In genomic region chr8:111574016-111574415, GRCm38 (mm10) we compare ENCODE assay signal across 15 mouse cellular contexts. TPM values are rescaled to one million over a fixed set of nuclear protein-coding genes. Genes with fewer than 3 reads are reported as not detected.
DNase-seq lines count a peak whose midpoint lies in the region; ATAC-seq and TF ChIP-seq lines count a peak whose summit lies in the region.
"Had no signal": no experiment of that assay in that cellular context is flagged by ENCODE, and none has a peak within 500 bp of the region (broad histone marks: within the 10 kb centered on the region; RNA-seq: fewer than 3 reads in every experiment).

No protein-coding gene starts in this region.

- TF ChIP-seq EP300 in liver, embryonic 14.5 days (IDR thresholded peaks at IDR 0.05; ENCODE audit: low read depth) = no peak

- peaks cover 2% of the 10 kb centered on the region; the same call in 1 of the 2 replicates for H3K36me3 ChIP-seq in heart, embryonic 14.5 days (ENCODE audit: control insufficient read depth, insufficient read depth, low read length)
- peaks cover 12% of the 10 kb centered on the region; the same call in 1 of the 2 replicates for H3K36me3 ChIP-seq in thymus, adult 2 months (ENCODE audit: control insufficient read depth, insufficient read depth, low read length)
- H3K36me3 ChIP-seq in liver, embryonic 14.5 days (replicated peaks; ENCODE audit: control insufficient read depth, insufficient read depth, low read depth) = no peaks in the 10 kb centered on the region
- H3K36me3 ChIP-seq: neural tube, embryonic 13.5 days had no signal

- H3K27ac ChIP-seq in heart, embryonic 14.5 days (replicated peaks in 1 of 2; ENCODE audit: control insufficient read depth in 1 of 2, insufficient read depth in 1 of 2, low read depth in 2 of 2, low read length in 2 of 2) = no peak overlapping the region
- H3K27ac ChIP-seq in thymus, adult 2 months (ENCODE audit: control insufficient read depth, insufficient read depth, low read length) = no peak overlapping the region
- peak overlapping the region; percentile 48 for H3K27ac ChIP-seq in liver, embryonic 14.5 days

- no peaks in the 10 kb centered on the region for H3K27me3 ChIP-seq in heart, embryonic 14.5 days (ENCODE audit: control insufficient read depth, insufficient read depth, low read length)
- H3K27me3 ChIP-seq in thymus, adult 2 months (ENCODE audit: control insufficient read depth, insufficient read depth, low read length) = no peaks in the 10 kb centered on the region
- H3K27me3 ChIP-seq in liver, embryonic 14.5 days (ENCODE audit: control insufficient read depth, insufficient read depth, low read length) = no peaks in the 10 kb centered on the region
- H3K27me3 ChIP-seq: forebrain, embryonic 12.5 days; neural tube, embryonic 13.5 days had no signal

- ATAC-seq in heart, embryonic 14.5 days (ENCODE audit: insufficient number of reproducible peaks, insufficient read depth, low FRiP score, low read depth) = no peak
- ATAC-seq in liver, embryonic 14.5 days (ENCODE audit: insufficient read depth) = peak; percentile 59

- TF ChIP-seq POLR2A in thymus, adult 2 months (IDR thresholded peaks at IDR 0.05; ENCODE audit: control insufficient read depth, extremely low read depth, insufficient read depth, low read length, poor library complexity) = no peak

- WGBS in heart, embryonic 14.5 days = 72% methylated on average over 2 of the region's 2 CpGs
- 38% methylated on average over 2 of the region's 2 CpGs for WGBS in thymus, adult 2 months
- WGBS in liver, embryonic 14.5 days (ENCODE audit: insufficient replicate concordance) = 33% methylated on average over 2 of the region's 2 CpGs

- no peak for DNase-seq in heart, adult 9 months (ENCODE audit: low spot score in 2 of 2)
- DNase-seq in thymus, postnatal 14 days = peak; percentile 15
- no peak for DNase-seq in thymus, adult 2 months
- no peak for DNase-seq in liver, embryonic 14.5 days (ENCODE audit: low read depth in 3 of 3, low spot score in 3 of 3)
- DNase-seq in spleen, adult 18-20 months = no peak
- DNase-seq in embryo, embryonic 10.5 days (ENCODE audit: low spot score) = no peak
- DNase-seq in gastrocnemius, postnatal 4 days (ENCODE audit: low spot score in 2 of 2) = no peak
- DNase-seq: adrenal gland, adult 8-10 months; cerebellum, adult 9-11 months; kidney, adult 8-10 months; lung, adult 18-20 months; retina, postnatal 1 day had no signal

- no peak overlapping the region for H3K9ac ChIP-seq in heart, embryonic 14.5 days (ENCODE audit: low read length)
- H3K9ac ChIP-seq in liver, embryonic 14.5 days (replicated peaks) = peak overlapping the region; percentile 55
- H3K9ac ChIP-seq: forebrain, embryonic 12.5 days; neural tube, embryonic 13.5 days had no signal

- H3K4me3 ChIP-seq in heart, embryonic 14.5 days (ENCODE audit: control insufficient read depth in 1 of 2, insufficient read depth in 1 of 2, low read depth in 1 of 2, low read length in 2 of 2) = no peak overlapping the region
- no peak overlapping the region for H3K4me3 ChIP-seq in thymus, adult 2 months (ENCODE audit: control insufficient read depth, insufficient read depth, low read length)
- H3K4me3 ChIP-seq in liver, embryonic 14.5 days (ENCODE audit: insufficient read depth in 1 of 2, low read depth in 2 of 2, low read length in 2 of 2) = peak overlapping the region; percentile 31 to 60
- H3K4me3 ChIP-seq: forebrain, embryonic 12.5 days; neural tube, embryonic 13.5 days had no signal

- no peak for TF ChIP-seq CTCF in thymus, adult 2 months (IDR thresholded peaks at IDR 0.05; ENCODE audit: borderline replicate concordance, control insufficient read depth, extremely low read depth, insufficient read depth, low read length, poor library complexity)
- TF ChIP-seq CTCF in liver, embryonic 14.5 days (IDR thresholded peaks at IDR 0.05; ENCODE audit: low read depth) = no peak

- H3K4me1 ChIP-seq in heart, embryonic 14.5 days (ENCODE audit: control insufficient read depth in 2 of 2, insufficient read depth in 2 of 2, low read length in 2 of 2) = peaks cover 6 to 26% of the 10 kb centered on the region in 2 experiments
- H3K4me1 ChIP-seq in thymus, adult 2 months (replicated peaks; ENCODE audit: control insufficient read depth, insufficient read depth, low read length) = peaks cover 54% of the 10 kb centered on the region
- peaks cover 18 to 30% of the 10 kb centered on the region in 2 experiments for H3K4me1 ChIP-seq in liver, embryonic 14.5 days (replicated peaks; ENCODE audit: control insufficient read depth in 2 of 2, insufficient read depth in 2 of 2, low read length in 1 of 2)

- H3K4me2 ChIP-seq in heart, embryonic 14.5 days (ENCODE audit: low read length) = peak overlapping the region; percentile 43; the same call in 1 of the 2 replicates
- peak overlapping the region; percentile 71 for H3K4me2 ChIP-seq in liver, embryonic 14.5 days (ENCODE audit: low read depth)

- no peaks in the 10 kb centered on the region for H3K9me3 ChIP-seq in heart, embryonic 14.5 days (ENCODE audit: control insufficient read depth, low read length)
- H3K9me3 ChIP-seq in liver, embryonic 14.5 days (ENCODE audit: control insufficient read depth, low read length) = no peaks in the 10 kb centered on the region
- H3K9me3 ChIP-seq: forebrain, embryonic 12.5 days; neural tube, embryonic 13.5 days had no signal

RNA-seq across cellular contexts. Expression of gene Znrf1, which starts 38.1 kb away (rescaled TPM):
- polyA plus RNA-seq in heart, embryonic 14.5 days (2014; fragmentation: Nextera tagmentation; extraction: Ambion mirVana) = 29.7 and 33.8 TPM in 2 replicates
- 946 and 968 TPM in 2 replicates for polyA plus RNA-seq in thymus, adult 2 months (2012; rRNA removed)
- 12.6 and 12.7 TPM in 2 replicates for polyA plus RNA-seq in liver, embryonic 14.5 days (2012; rRNA removed)
- polyA plus RNA-seq in liver, embryonic 14.5 days (2014; fragmentation: Nextera tagmentation; extraction: Ambion mirVana) = 4.4 and 5.4 TPM in 2 replicates
- total RNA-seq in gastrocnemius, postnatal 4 days (2021) = 10 to 100 TPM; 69.2 to 70.8 TPM

RNA-seq across cellular contexts. Expression of gene Wdr59, which starts 52.1 kb away (rescaled TPM):
- 3.0 and 3.4 TPM in 2 replicates for polyA plus RNA-seq in heart, embryonic 14.5 days (2014; fragmentation: Nextera tagmentation; extraction: Ambion mirVana)
- 9.0 and 10.1 TPM in 2 replicates for polyA plus RNA-seq in thymus, adult 2 months (2012; rRNA removed)
- polyA plus RNA-seq in liver, embryonic 14.5 days (2012; rRNA removed) = 2.3 and 2.8 TPM in 2 replicates
- 1.1 and 1.4 TPM in 2 replicates for polyA plus RNA-seq in liver, embryonic 14.5 days (2014; fragmentation: Nextera tagmentation; extraction: Ambion mirVana)
- 10 to 100 TPM; 13.0 to 13.3 TPM for total RNA-seq in gastrocnemius, postnatal 4 days (2021)

RNA-seq across cellular contexts. Expression of gene Ldhd, which starts 56.2 kb away (rescaled TPM):
- 0.74 and 0.85 TPM in 2 replicates for polyA plus RNA-seq in heart, embryonic 14.5 days (2014; fragmentation: Nextera tagmentation; extraction: Ambion mirVana)
- polyA plus RNA-seq in thymus, adult 2 months (2012; rRNA removed) = 10.4 and 10.7 TPM in 2 replicates
- polyA plus RNA-seq in liver, embryonic 14.5 days (2012; rRNA removed) = 0.10 and 0.13 TPM in 2 replicates
- 0.09 TPM in 1 of 2 replicates, not detected in the other for polyA plus RNA-seq in liver, embryonic 14.5 days (2014; fragmentation: Nextera tagmentation; extraction: Ambion mirVana)
- total RNA-seq in gastrocnemius, postnatal 4 days (2021) = 1 to 10 TPM; 3.7 TPM

Comparison
In these comparisons a context has a peak if more than half of its experiments do, and no peak if none do; other contexts are left out.
1. H3K4me3 ChIP-seq: peak in liver, embryonic 14.5 days (2 of 2); none in heart, embryonic 14.5 days (0 of 2) and thymus, adult 2 months (single experiment).
2. RNA of gene Znrf1, which starts 38.1 kb away (polyA plus RNA-seq): 946 to 968 TPM in thymus, adult 2 months; 29.7 to 33.8 TPM in heart, embryonic 14.5 days and 4.4 to 12.7 TPM in liver, embryonic 14.5 days; every median in the first group is over 10 times any median in the second.